Comparison of ENCODE assay signal across 8 mouse cellular contexts in genomic region chr11:3862661-3863453, GRCm38 (mm10). TPM values are rescaled to one million over a fixed set of nuclear protein-coding genes. Genes with fewer than 3 reads are reported as not detected.
DNase-seq lines count a peak whose midpoint lies in the region; ATAC-seq and TF ChIP-seq lines count a peak whose summit lies in the region.

No protein-coding gene starts in this region.

- WGBS in kidney, postnatal 0 days: 74% methylated on average over 19 of the region's 19 CpGs
- 71% methylated on average over 19 of the region's 19 CpGs for WGBS in embryonic facial prominence, embryonic 11.5 days
- 75% methylated on average over 19 of the region's 19 CpGs for WGBS in hindbrain, embryonic 15.5 days
- 80% methylated on average over 19 of the region's 19 CpGs for WGBS in midbrain, postnatal 0 days
- WGBS in thymus, adult 2 months: 78% methylated on average over 19 of the region's 19 CpGs

- H3K4me3 ChIP-seq in kidney, postnatal 0 days (replicated peaks; ENCODE audit: low read depth, low read length): peak overlapping the region; percentile 28
- peak overlapping the region; percentile 48 for H3K4me3 ChIP-seq in embryonic facial prominence, embryonic 11.5 days (ENCODE audit: low read depth, low read length)
- peak overlapping the region; percentile 52 for H3K4me3 ChIP-seq in hindbrain, embryonic 15.5 days
- H3K4me3 ChIP-seq in midbrain, postnatal 0 days (ENCODE audit: low read depth, low read length): peak overlapping the region; percentile 45
- no peak overlapping the region for H3K4me3 ChIP-seq in thymus, adult 2 months (ENCODE audit: control insufficient read depth, insufficient read depth, low read length)

- H3K27ac ChIP-seq in kidney, postnatal 0 days: no peak overlapping the region
- H3K27ac ChIP-seq in embryonic facial prominence, embryonic 11.5 days (replicated peaks; ENCODE audit: low read depth, low read length): no peak overlapping the region
- H3K27ac ChIP-seq in hindbrain, embryonic 15.5 days (replicated peaks): no peak overlapping the region
- H3K27ac ChIP-seq in midbrain, postnatal 0 days (ENCODE audit: low read depth, low read length): no peak overlapping the region
- no peak overlapping the region for H3K27ac ChIP-seq in thymus, adult 2 months (ENCODE audit: control insufficient read depth, insufficient read depth, low read length)

- H3K4me1 ChIP-seq in kidney, postnatal 0 days (replicated peaks; ENCODE audit: insufficient read depth, low read length): no peaks in the 10 kb centered on the region
- peaks cover 3% of the 10 kb centered on the region; the same call in 1 of the 2 replicates for H3K4me1 ChIP-seq in embryonic facial prominence, embryonic 11.5 days (ENCODE audit: control insufficient read depth, insufficient read depth, low read length)
- peaks cover 23% of the 10 kb centered on the region for H3K4me1 ChIP-seq in hindbrain, embryonic 15.5 days (replicated peaks)
- H3K4me1 ChIP-seq in midbrain, postnatal 0 days (ENCODE audit: insufficient read depth, low read length): peaks cover 4% of the 10 kb centered on the region; the same call in 1 of the 2 replicates
- H3K4me1 ChIP-seq in thymus, adult 2 months (replicated peaks; ENCODE audit: control insufficient read depth, insufficient read depth, low read length): peaks cover 6% of the 10 kb centered on the region; the same call in 1 of the 2 replicates

- 0 out of 2 replicates have a peak, but pooled peaks have one; percentile 6 for TF ChIP-seq CTCF in kidney, postnatal 0 days (IDR thresholded peaks at IDR 0.05; ENCODE audit: low read depth)
- no peak; the same call in 1 of the 2 replicates for TF ChIP-seq CTCF in midbrain, postnatal 0 days (IDR thresholded peaks at IDR 0.05)
- no peak for TF ChIP-seq CTCF in thymus, adult 2 months (IDR thresholded peaks at IDR 0.05; ENCODE audit: borderline replicate concordance, control insufficient read depth, extremely low read depth, insufficient read depth, low read length, poor library complexity)

- no peaks in the 10 kb centered on the region for H3K9me3 ChIP-seq in kidney, postnatal 0 days (replicated peaks; ENCODE audit: low read length)
- no peaks in the 10 kb centered on the region for H3K9me3 ChIP-seq in embryonic facial prominence, embryonic 11.5 days (replicated peaks; ENCODE audit: control insufficient read depth, low read length)
- no peaks in the 10 kb centered on the region for H3K9me3 ChIP-seq in hindbrain, embryonic 15.5 days
- H3K9me3 ChIP-seq in midbrain, postnatal 0 days (ENCODE audit: low read length): no peaks in the 10 kb centered on the region

- H3K27me3 ChIP-seq in kidney, postnatal 0 days (ENCODE audit: insufficient read depth, low read length): no peaks in the 10 kb centered on the region
- H3K27me3 ChIP-seq in embryonic facial prominence, embryonic 11.5 days (ENCODE audit: control insufficient read depth, insufficient read depth, low read length): peaks cover 7% of the 10 kb centered on the region; the same call in 1 of the 2 replicates
- peaks cover 10% of the 10 kb centered on the region; the same call in 1 of the 2 replicates for H3K27me3 ChIP-seq in hindbrain, embryonic 15.5 days
- H3K27me3 ChIP-seq in midbrain, postnatal 0 days (ENCODE audit: insufficient read depth, low read length): no peaks in the 10 kb centered on the region
- no peaks in the 10 kb centered on the region for H3K27me3 ChIP-seq in thymus, adult 2 months (ENCODE audit: control insufficient read depth, insufficient read depth, low read length)

- no peak for DNase-seq in kidney, postnatal 0 days (ENCODE audit: low spot score)
- no peak for DNase-seq in kidney, adult 11 months
- no peak for DNase-seq in embryonic facial prominence, embryonic 11.5 days (ENCODE audit: low spot score)
- DNase-seq in midbrain, postnatal 0 days (ENCODE audit: low spot score): no peak
- no peak for DNase-seq in T-cell, adult 2 months (ENCODE audit: low spot score)
- no peak for DNase-seq in thymus, adult 2 months
- no peak for DNase-seq in ovary, adult 18-20 months (ENCODE audit: low spot score)

- 0 out of 2 replicates have a peak overlapping the region, but pooled peaks have one; percentile 23 for H3K9ac ChIP-seq in kidney, postnatal 0 days (ENCODE audit: low read depth, low read length)
- peak overlapping the region; percentile 50; the same call in 1 of the 2 replicates for H3K9ac ChIP-seq in embryonic facial prominence, embryonic 11.5 days (replicated peaks; ENCODE audit: low read length)
- peak overlapping the region; percentile 52; the same call in 1 of the 2 replicates for H3K9ac ChIP-seq in hindbrain, embryonic 15.5 days
- H3K9ac ChIP-seq in midbrain, postnatal 0 days (replicated peaks; ENCODE audit: low read length, poor library complexity, severe bottlenecking): peak overlapping the region; percentile 59

- H3K36me3 ChIP-seq in kidney, postnatal 0 days (ENCODE audit: insufficient read depth, low read length): no peaks in the 10 kb centered on the region
- H3K36me3 ChIP-seq in embryonic facial prominence, embryonic 11.5 days (replicated peaks; ENCODE audit: control insufficient read depth, insufficient read depth, low read depth, low read length): no peaks in the 10 kb centered on the region
- no peaks in the 10 kb centered on the region for H3K36me3 ChIP-seq in hindbrain, embryonic 15.5 days
- H3K36me3 ChIP-seq in midbrain, postnatal 0 days (ENCODE audit: insufficient read depth, low read length): no peaks in the 10 kb centered on the region
- no peaks in the 10 kb centered on the region for H3K36me3 ChIP-seq in thymus, adult 2 months (ENCODE audit: control insufficient read depth, insufficient read depth, low read length)

- no peak for ATAC-seq in kidney, postnatal 0 days (replicated peaks; ENCODE audit: low FRiP score, low read depth)
- ATAC-seq in embryonic facial prominence, embryonic 11.5 days (replicated peaks; ENCODE audit: insufficient number of reproducible peaks, low FRiP score, low TSS enrichment, low read depth): no peak
- no peak for ATAC-seq in hindbrain, embryonic 15.5 days (ENCODE audit: low FRiP score, low read depth)
- ATAC-seq in midbrain, postnatal 0 days (ENCODE audit: low FRiP score): 0 out of 2 replicates have a peak, but pooled peaks have one; percentile 3

- TF ChIP-seq POLR2A in thymus, adult 2 months (IDR thresholded peaks at IDR 0.05; ENCODE audit: control insufficient read depth, extremely low read depth, insufficient read depth, low read length, poor library complexity): no peak

- peak overlapping the region; percentile 68 for H3K4me2 ChIP-seq in kidney, postnatal 0 days (ENCODE audit: low read length)
- H3K4me2 ChIP-seq in embryonic facial prominence, embryonic 11.5 days (ENCODE audit: low read depth, low read length): peak overlapping the region; percentile 80
- H3K4me2 ChIP-seq in hindbrain, embryonic 15.5 days: peak overlapping the region; percentile 70
- peak overlapping the region; percentile 78 for H3K4me2 ChIP-seq in midbrain, postnatal 0 days (ENCODE audit: low read depth, low read length, poor library complexity, severe bottlenecking)

RNA-seq across cellular contexts. Expression of gene Osbp2, which starts 0.8 kb away (rescaled TPM):
- 1.3 and 1.9 TPM in 2 replicates for polyA plus RNA-seq in kidney, postnatal 0 days (2015; fragmentation: Nextera tagmentation; extraction: Ambion mirVana)
- 0.55 and 0.85 TPM in 2 replicates for polyA plus RNA-seq in embryonic facial prominence, embryonic 11.5 days (2014; fragmentation: Nextera tagmentation; extraction: Ambion mirVana)
- 28.7 and 33.1 TPM in 2 replicates for polyA plus RNA-seq in hindbrain, embryonic 15.5 days (2015; fragmentation: Nextera tagmentation; extraction: Ambion mirVana)
- total RNA-seq in midbrain, postnatal 0 days (2014; rRNA removed): 67.2 and 96.0 TPM in 2 replicates
- 51.8 and 52.5 TPM in 2 replicates for polyA plus RNA-seq in midbrain, postnatal 0 days (2015; fragmentation: Nextera tagmentation; extraction: Ambion mirVana)
- 0.27 and 1.1 TPM in 2 replicates for polyA plus RNA-seq in thymus, adult 2 months (2012; rRNA removed)

RNA-seq across cellular contexts. Expression of gene 4921536K21Rik, which starts 32.0 kb away (rescaled TPM):
- 0.42 and 0.45 TPM in 2 replicates for polyA plus RNA-seq in kidney, postnatal 0 days (2015; fragmentation: Nextera tagmentation; extraction: Ambion mirVana)
- 0.21 TPM in 2 replicates for polyA plus RNA-seq in embryonic facial prominence, embryonic 11.5 days (2014; fragmentation: Nextera tagmentation; extraction: Ambion mirVana)
- 0.43 and 0.53 TPM in 2 replicates for polyA plus RNA-seq in hindbrain, embryonic 15.5 days (2015; fragmentation: Nextera tagmentation; extraction: Ambion mirVana)
- 0.49 and 0.61 TPM in 2 replicates for total RNA-seq in midbrain, postnatal 0 days (2014; rRNA removed)
- polyA plus RNA-seq in midbrain, postnatal 0 days (2015; fragmentation: Nextera tagmentation; extraction: Ambion mirVana): 0.28 and 0.41 TPM in 2 replicates
- polyA plus RNA-seq in thymus, adult 2 months (2012; rRNA removed): 0.07 TPM in 1 of 2 replicates, not detected in the other

RNA-seq across cellular contexts. Expression of gene Dusp18, which starts 32.2 kb away (rescaled TPM):
- polyA plus RNA-seq in kidney, postnatal 0 days (2015; fragmentation: Nextera tagmentation; extraction: Ambion mirVana): 10.1 and 10.7 TPM in 2 replicates
- 13.2 and 13.9 TPM in 2 replicates for polyA plus RNA-seq in embryonic facial prominence, embryonic 11.5 days (2014; fragmentation: Nextera tagmentation; extraction: Ambion mirVana)
- polyA plus RNA-seq in hindbrain, embryonic 15.5 days (2015; fragmentation: Nextera tagmentation; extraction: Ambion mirVana): 28.4 and 33.1 TPM in 2 replicates
- 20.7 and 23.7 TPM in 2 replicates for total RNA-seq in midbrain, postnatal 0 days (2014; rRNA removed)
- 20.5 and 24.1 TPM in 2 replicates for polyA plus RNA-seq in midbrain, postnatal 0 days (2015; fragmentation: Nextera tagmentation; extraction: Ambion mirVana)
- 1.1 and 2.4 TPM in 2 replicates for polyA plus RNA-seq in thymus, adult 2 months (2012; rRNA removed)

RNA-seq across cellular contexts. Expression of gene Slc35e4, which starts 51.6 kb away (rescaled TPM):
- 6.6 and 6.9 TPM in 2 replicates for polyA plus RNA-seq in kidney, postnatal 0 days (2015; fragmentation: Nextera tagmentation; extraction: Ambion mirVana)
- polyA plus RNA-seq in embryonic facial prominence, embryonic 11.5 days (2014; fragmentation: Nextera tagmentation; extraction: Ambion mirVana): 2.0 and 2.1 TPM in 2 replicates
- polyA plus RNA-seq in hindbrain, embryonic 15.5 days (2015; fragmentation: Nextera tagmentation; extraction: Ambion mirVana): 17.3 and 20.3 TPM in 2 replicates
- total RNA-seq in midbrain, postnatal 0 days (2014; rRNA removed): 48.2 and 56.5 TPM in 2 replicates
- 27.3 and 27.4 TPM in 2 replicates for polyA plus RNA-seq in midbrain, postnatal 0 days (2015; fragmentation: Nextera tagmentation; extraction: Ambion mirVana)
- 3.6 and 3.9 TPM in 2 replicates for polyA plus RNA-seq in thymus, adult 2 months (2012; rRNA removed)

Comparison
In these comparisons a context has a peak if more than half of its experiments do, and no peak if none do; other contexts are left out.
1. RNA of gene Osbp2, which starts 0.8 kb away (polyA plus RNA-seq): 51.8 to 52.5 TPM in midbrain, postnatal 0 days and 28.7 to 33.1 TPM in hindbrain, embryonic 15.5 days; 1.3 to 1.9 TPM in kidney, postnatal 0 days, 0.27 to 1.1 TPM in thymus, adult 2 months and 0.55 to 0.85 TPM in embryonic facial prominence, embryonic 11.5 days; every median in the first group is over 10 times any median in the second.
2. Peak in every context shown above with its lines, with median percentiles within 50 percentile points of each other: H3K4me2 ChIP-seq and H3K9ac ChIP-seq.